Mouse (Mus musculus) forebrain, embryonic 12.5 days (tissue): ENCODE data around the gene S100a7a. TPM values are rescaled to one million over a fixed set of nuclear protein-coding genes. Genes with fewer than 3 reads are reported as not detected.
A peak's percentile ranks its signal among the peaks of the same experiment; 100 is the strongest.

Source experiments
- ATAC-seq: fragments of 200-750 bp; cut with Nextera tagmentation; 2 replicates; pipeline ENCODE4 v1.8.0; 2017; ENCODE audit warnings: moderate TSS enrichment; ENCODE audit not compliant: low FRiP score
- H3K27ac ChIP-seq: fragments of 300-500 bp; sonication (generic); 2 replicates; pipeline ENCODE4 v1.5.1; 2016; ENCODE audit warnings: mild to moderate bottlenecking
- H3K27me3 ChIP-seq: fragments of 300-500 bp; sonication (generic); 2 replicates; pipeline ENCODE4 v1.6.1; 2016; ENCODE audit warnings: mild to moderate bottlenecking
- H3K36me3 ChIP-seq: fragments of 300-500 bp; sonication (generic); replicated peaks from 2 replicates; pipeline ENCODE4 v1.6.1; 2016; ENCODE audit warnings: mild to moderate bottlenecking
- H3K4me1 ChIP-seq: fragments of 300-500 bp; sonication (generic); 2 replicates; pipeline ENCODE4 v1.6.1; 2016
- H3K4me2 ChIP-seq: fragments of 300-500 bp; sonication (generic); 2 replicates; pipeline ENCODE4 v1.6.1; 2016; ENCODE audit warnings: mild to moderate bottlenecking, moderate library complexity
- H3K4me3 ChIP-seq: fragments of 300-500 bp; sonication (generic); replicated peaks from 2 replicates; pipeline ENCODE4 v1.5.1; 2016; ENCODE audit warnings: mild to moderate bottlenecking
- H3K9ac ChIP-seq: fragments of 300-500 bp; sonication (generic); 2 replicates; pipeline ENCODE4 v1.6.1; 2016; ENCODE audit warnings: mild to moderate bottlenecking
- H3K9me3 ChIP-seq: fragments of 300-500 bp; sonication (generic); 2 replicates; pipeline ENCODE4 v1.6.1; 2016
- WGBS: fragments of 180-500 bp; shearing (Covaris S2); methylation state at CpG from one replicate; pipeline ENCODE4 v1.1.7; 2016; 5-methylcytosine and 5-hydroxymethylcytosine counted together
- polyA plus RNA-seq: library from polyadenylated mRNA; unstranded; fragments of >200 nt; fragmentation: Nextera tagmentation; extraction: Ambion mirVana; gene quantifications from 2 replicates; pipeline ENCODE4 v1.2.1, GENCODE M21; 2016

The S100a7a gene
- polyA plus RNA-seq, 1 experiment from 2014 or later, result not detected

DNA sequence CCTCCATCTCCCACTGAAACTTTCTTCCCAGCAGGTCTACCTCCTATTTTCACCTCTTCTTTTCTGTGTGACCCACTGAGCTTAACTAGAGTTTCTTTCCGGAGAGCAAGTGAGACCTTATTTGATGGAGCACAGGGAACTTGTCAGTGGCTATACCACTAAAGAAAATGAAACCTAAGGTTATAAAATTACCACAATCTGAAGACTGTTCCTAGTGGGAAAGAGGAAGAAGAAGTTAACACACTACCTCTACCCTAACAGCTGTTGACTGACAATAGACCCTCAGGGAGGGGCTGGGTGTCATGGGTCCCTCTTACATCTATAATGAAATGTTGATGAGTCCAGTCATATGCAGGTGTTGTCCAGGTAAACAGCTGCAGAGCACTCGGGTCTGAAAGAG lies 21.8 kb upstream of the S100a7a start:
- H3K9me3 ChIP-seq, result no peaks in the 10 kb centered on the region
- 82% methylated on average over 2 of the region's 2 CpGs for WGBS
- H3K4me3 ChIP-seq, result no peak overlapping the region
- H3K27me3 ChIP-seq, result no peaks in the 10 kb centered on the region; the same call in 1 of the 2 replicates
- no peaks in the 10 kb centered on the region for H3K4me1 ChIP-seq
- no peak overlapping the region for H3K4me2 ChIP-seq
- H3K36me3 ChIP-seq, result no peaks in the 10 kb centered on the region
- H3K9ac ChIP-seq, result no peak overlapping the region
- no peak overlapping the region for H3K27ac ChIP-seq
- no peak for ATAC-seq

DNA sequence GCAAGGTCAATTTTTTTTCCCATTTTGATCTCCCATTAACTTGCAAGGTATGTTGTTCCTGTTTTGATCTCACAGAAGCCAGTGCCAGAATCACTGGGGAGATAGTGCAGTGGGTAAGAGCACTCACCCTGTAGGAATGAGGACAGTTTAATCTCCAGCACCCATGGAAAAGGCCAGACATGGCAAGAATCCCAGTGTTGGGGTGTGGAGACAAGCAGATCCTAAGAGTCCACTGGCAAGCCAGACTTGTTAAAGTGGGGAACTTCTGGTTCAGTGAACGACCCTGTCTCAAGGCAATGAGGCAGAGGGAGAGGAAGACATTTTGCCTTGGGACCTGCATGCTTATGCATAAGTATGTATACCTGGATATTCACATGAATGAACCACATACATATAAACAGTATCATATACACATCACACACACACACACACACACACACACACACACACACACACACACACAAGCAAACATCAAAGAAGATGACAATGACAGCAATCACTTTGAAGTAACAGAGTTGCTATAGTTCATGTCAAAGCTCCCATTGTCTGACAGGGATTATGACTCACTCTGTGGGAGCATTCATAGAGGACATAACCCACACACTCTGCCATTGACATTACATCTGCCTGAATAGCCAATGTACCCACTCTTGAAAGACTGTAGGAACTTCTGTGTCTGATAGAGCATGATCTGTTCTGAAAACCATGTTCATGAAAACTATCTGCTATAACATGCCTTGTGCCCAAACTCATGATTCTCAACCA lies 15.1 kb upstream of the S100a7a start:
- Histone ChIP-seq H3K27ac (no peak overlapping the region), H3K4me1 (no peaks in the 10 kb centered on the region), H3K4me3 (no peak overlapping the region), H3K9me3 (no peaks in the 10 kb centered on the region), H3K9ac (no peak overlapping the region), H3K27me3 (no peaks in the 10 kb centered on the region; the same call in 1 of the 2 replicates), H3K4me2 (no peak overlapping the region), H3K36me3 (no peaks in the 10 kb centered on the region)
- no peak for ATAC-seq
- 77% methylated on average over 1 of the region's 1 CpGs for WGBS

DNA sequence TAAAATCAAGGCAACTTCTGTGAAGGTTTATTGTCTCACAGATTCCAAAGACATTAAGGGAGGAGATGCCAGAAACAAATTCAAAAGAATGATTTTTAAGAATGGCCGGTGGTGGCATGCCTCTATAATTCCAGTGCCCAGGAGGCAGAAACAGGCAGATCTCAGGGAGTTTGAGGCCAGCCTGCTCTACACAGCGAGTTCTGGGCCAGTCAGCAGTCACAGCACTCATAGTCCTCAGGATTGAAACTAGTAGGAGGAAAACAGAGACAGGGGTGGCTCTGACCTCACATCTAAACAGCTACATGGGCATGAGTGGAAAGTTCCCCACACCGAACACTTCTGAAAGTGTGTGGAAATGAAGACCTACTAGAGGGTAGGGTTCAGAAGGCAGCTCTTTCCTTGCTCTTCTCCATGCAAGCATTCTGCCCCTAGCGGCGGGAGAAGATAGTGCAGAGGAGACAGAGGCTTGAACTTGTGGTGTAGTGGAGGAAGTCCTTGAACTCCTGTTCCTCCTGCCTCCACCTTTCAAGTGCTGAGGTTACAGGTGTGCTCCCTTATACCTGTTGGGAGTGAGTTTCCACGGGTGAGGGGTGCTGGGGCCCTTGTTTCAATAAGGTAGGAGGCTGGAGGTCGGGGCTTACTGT lies 14.2 kb upstream of the S100a7a start:
- ATAC-seq, result no peak
- H3K27ac ChIP-seq, result no peak overlapping the region
- no peaks in the 10 kb centered on the region for H3K4me1 ChIP-seq
- no peaks in the 10 kb centered on the region; the same call in 1 of the 2 replicates for H3K27me3 ChIP-seq
- no peak overlapping the region for H3K9ac ChIP-seq
- H3K4me2 ChIP-seq, result no peak overlapping the region
- H3K4me3 ChIP-seq, result no peak overlapping the region
- WGBS, result 54% methylated on average over 7 of the region's 7 CpGs
- H3K9me3 ChIP-seq, result no peaks in the 10 kb centered on the region
- no peaks in the 10 kb centered on the region for H3K36me3 ChIP-seq

DNA sequence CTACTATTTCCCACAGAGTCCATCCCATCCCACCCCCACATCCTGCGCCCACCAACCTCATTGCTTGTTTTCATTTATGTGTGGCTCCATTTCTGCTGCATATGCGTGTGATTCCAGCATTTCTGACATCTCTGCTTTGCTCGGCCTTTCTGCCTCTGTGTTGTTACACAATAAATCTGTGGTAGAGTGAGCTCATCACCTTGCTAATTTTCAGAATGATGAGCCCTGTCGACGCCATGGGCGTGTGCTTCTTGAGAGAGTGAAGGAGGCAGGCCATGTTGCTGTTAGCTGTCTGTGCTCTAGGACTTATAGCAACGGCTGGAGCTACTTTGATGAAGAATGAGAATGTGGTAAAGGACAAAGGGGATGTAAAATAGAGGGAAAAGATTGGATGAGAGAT lies 12.8 kb upstream of the S100a7a start:
- Histone ChIP-seq H3K4me2 (no peak overlapping the region), H3K4me1 (no peaks in the 10 kb centered on the region)

DNA sequence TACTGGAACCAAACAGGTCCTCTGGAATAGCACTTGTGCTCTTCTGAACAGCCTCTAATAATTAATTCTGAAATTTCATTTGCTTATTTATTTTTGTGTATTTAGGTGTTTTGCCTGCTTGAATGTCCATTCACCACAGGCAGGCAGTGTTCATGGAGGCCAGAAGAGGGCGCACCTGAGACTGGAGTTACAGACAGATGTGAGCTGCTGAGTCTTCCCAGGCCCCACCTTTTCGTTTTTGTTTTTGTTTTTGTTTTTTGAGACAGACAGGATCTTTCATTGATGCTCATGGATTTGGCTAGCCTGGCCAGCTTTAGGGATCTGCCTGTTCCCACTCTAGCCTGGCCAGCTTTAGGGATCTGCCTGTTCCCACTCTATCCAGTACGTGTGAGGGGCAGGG lies 9.6 kb upstream of the S100a7a start:
- H3K36me3 ChIP-seq, result no peaks in the 10 kb centered on the region
- no peaks in the 10 kb centered on the region for H3K4me1 ChIP-seq
- WGBS, result 49% methylated on average over 3 of the region's 3 CpGs
- no peaks in the 10 kb centered on the region for H3K27me3 ChIP-seq
- H3K9ac ChIP-seq, result no peak overlapping the region
- no peaks in the 10 kb centered on the region for H3K9me3 ChIP-seq
- no peak for ATAC-seq
- no peak overlapping the region for H3K4me2 ChIP-seq
- no peak overlapping the region for H3K4me3 ChIP-seq
- no peak overlapping the region for H3K27ac ChIP-seq

More for the DNA sequence above, 12.8 kb upstream of the S100a7a start:
- no peaks in the 10 kb centered on the region for H3K9me3 ChIP-seq
- H3K27me3 ChIP-seq, result no peaks in the 10 kb centered on the region
- no peak overlapping the region for H3K9ac ChIP-seq
- H3K36me3 ChIP-seq, result no peaks in the 10 kb centered on the region
- H3K27ac ChIP-seq, result no peak overlapping the region
- no peak for ATAC-seq
- H3K4me3 ChIP-seq, result no peak overlapping the region
- WGBS, result 86% methylated on average over 7 of the region's 7 CpGs

DNA sequence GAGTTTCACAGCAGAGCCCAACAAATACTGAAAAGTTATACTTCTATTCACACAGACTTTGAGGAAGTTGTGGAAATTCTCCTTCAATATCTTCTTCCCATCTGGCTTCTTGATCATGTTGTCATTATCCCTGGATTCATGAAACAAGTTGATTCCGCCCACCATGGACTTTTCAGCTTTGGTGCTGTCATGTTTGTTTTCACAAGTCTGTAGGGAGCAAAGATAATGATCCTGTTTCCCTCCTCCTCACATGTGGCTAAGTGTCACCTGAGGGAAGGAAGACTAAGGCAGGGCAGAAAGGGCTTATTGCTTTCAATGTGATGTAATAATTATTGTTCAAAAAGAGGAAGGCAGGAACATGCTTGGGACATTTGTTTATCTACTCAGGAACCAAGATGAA lies 6.5 kb upstream of the S100a7a start:
- Histone ChIP-seq H3K36me3 (no peaks in the 10 kb centered on the region), H3K9me3 (no peaks in the 10 kb centered on the region), H3K27ac (no peak overlapping the region), H3K9ac (no peak overlapping the region), H3K4me2 (no peak overlapping the region), H3K4me1 (no peaks in the 10 kb centered on the region), H3K4me3 (no peak overlapping the region), H3K27me3 (peaks cover 4% of the 10 kb centered on the region; the same call in 1 of the 2 replicates)
- no peak for ATAC-seq
- 93% methylated on average over 1 of the region's 1 CpGs for WGBS

DNA sequence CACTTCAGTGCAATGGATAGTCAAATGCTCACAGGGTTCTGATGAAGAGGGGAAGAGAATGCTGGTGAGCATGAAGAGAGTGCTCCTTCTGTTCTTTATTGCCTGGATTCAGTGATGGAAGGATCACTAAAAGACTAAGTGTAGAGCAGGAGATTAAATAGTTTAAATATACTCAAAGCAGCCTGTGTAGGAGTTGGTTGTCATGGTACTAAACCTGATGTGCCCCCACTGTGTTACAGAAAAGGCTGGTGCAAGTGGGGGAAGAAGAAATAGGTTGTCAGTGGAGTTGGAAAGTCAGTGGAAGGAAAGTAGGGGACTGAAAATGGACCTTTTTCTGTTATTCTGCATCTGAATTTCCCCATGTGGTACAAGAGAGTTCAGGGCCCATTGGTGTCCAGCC lies 4.8 kb upstream of the S100a7a start:
- Histone ChIP-seq H3K4me3 (no peak overlapping the region), H3K9ac (no peak overlapping the region), H3K36me3 (no peaks in the 10 kb centered on the region), H3K27me3 (peaks cover 4% of the 10 kb centered on the region; the same call in 1 of the 2 replicates), H3K27ac (no peak overlapping the region), H3K9me3 (no peaks in the 10 kb centered on the region), H3K4me2 (no peak overlapping the region), H3K4me1 (no peaks in the 10 kb centered on the region)
- ATAC-seq, result no peak

DNA sequence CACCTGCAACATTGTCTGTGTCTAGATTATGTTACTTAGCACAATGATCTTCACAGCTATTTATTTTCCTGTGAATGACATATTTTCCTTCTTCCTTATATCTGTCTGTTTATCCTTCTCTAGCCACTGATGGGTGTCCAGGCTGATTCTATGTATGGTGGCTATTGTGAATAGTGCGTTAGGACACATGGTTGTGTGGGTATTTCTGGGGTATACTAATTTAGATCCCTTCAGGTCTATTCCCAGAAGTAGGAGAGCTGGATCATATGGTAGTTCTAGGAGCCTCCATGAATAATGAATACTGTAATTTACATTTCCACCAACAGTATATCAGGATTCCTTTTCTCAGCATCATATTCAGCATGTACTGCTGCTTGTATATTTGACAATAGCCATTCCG lies 4.0 kb upstream of the S100a7a start:
- Histone ChIP-seq H3K4me3 (no peak overlapping the region), H3K27me3 (peaks cover 4% of the 10 kb centered on the region; the same call in 1 of the 2 replicates), H3K27ac (no peak overlapping the region), H3K9me3 (no peaks in the 10 kb centered on the region), H3K4me1 (no peaks in the 10 kb centered on the region), H3K9ac (no peak overlapping the region), H3K36me3 (no peaks in the 10 kb centered on the region), H3K4me2 (no peak overlapping the region)
- no peak for ATAC-seq
- 94% methylated on average over 2 of the region's 2 CpGs for WGBS

DNA sequence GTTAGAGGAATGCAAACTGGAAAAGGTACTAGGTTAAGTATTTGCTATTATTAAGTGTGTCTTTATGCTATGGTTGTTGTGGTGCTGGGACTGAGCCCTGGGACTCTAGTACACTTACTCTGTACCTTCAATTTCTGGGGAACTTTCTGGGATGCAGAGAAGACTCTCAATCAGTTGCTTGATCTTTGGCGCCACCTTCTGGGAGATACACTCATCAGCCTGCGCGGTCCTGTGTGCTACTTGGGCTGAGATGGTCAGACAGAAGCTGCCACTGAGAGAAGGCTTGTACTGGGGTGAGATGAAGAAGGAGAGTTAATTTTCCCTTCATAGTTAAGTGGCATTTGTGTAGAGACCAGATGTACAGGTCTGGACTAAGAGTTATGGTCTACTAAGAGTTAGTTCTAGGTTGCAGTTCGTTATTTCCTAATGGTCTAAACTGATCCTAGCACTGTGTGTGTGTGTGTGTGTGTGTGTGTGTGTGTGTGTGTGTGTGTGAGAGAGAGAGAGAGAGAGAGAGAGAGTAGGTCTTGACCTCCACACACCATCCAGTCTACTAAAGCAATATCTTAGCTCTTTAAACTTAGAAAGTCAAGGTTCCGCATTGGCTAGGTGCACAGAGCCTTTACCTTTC lies 824 bp upstream of the S100a7a start:
- Histone ChIP-seq H3K9me3 (no peaks in the 10 kb centered on the region), H3K27ac (no peak overlapping the region), H3K9ac (no peak overlapping the region), H3K4me1 (no peaks in the 10 kb centered on the region), H3K36me3 (no peaks in the 10 kb centered on the region), H3K4me2 (no peak overlapping the region), H3K4me3 (no peak overlapping the region), H3K27me3 (peaks cover 4% of the 10 kb centered on the region; the same call in 1 of the 2 replicates)
- 40% methylated on average over 5 of the region's 5 CpGs for WGBS
- peak; percentile 86 for ATAC-seq

DNA sequence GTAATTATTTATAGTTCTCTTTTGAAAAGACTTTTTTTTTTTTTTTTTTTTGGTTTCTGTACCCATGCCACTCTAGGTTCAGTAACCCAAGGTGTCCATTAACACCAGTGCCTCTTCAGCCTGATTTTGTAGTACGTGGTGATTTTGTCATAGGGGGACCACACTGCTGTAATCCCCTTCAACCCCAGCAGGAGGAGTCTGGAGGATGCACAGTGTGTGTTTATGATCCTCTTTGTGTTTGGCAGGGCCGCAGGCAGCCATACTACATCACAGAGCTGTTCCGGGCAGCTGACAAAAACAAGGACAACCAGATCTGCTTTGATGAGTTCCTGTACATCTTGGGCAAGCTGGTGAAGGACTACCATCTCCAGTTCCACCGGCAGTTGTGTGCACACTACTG lies 3.6 kb downstream of the S100a7a start:
- Histone ChIP-seq H3K9ac (no peak overlapping the region), H3K27me3 (no peaks in the 10 kb centered on the region), H3K36me3 (no peaks in the 10 kb centered on the region), H3K27ac (no peak overlapping the region), H3K9me3 (no peaks in the 10 kb centered on the region), H3K4me1 (no peaks in the 10 kb centered on the region), H3K4me3 (no peak overlapping the region), H3K4me2 (no peak overlapping the region)
- 75% methylated on average over 4 of the region's 4 CpGs for WGBS
- no peak for ATAC-seq

DNA sequence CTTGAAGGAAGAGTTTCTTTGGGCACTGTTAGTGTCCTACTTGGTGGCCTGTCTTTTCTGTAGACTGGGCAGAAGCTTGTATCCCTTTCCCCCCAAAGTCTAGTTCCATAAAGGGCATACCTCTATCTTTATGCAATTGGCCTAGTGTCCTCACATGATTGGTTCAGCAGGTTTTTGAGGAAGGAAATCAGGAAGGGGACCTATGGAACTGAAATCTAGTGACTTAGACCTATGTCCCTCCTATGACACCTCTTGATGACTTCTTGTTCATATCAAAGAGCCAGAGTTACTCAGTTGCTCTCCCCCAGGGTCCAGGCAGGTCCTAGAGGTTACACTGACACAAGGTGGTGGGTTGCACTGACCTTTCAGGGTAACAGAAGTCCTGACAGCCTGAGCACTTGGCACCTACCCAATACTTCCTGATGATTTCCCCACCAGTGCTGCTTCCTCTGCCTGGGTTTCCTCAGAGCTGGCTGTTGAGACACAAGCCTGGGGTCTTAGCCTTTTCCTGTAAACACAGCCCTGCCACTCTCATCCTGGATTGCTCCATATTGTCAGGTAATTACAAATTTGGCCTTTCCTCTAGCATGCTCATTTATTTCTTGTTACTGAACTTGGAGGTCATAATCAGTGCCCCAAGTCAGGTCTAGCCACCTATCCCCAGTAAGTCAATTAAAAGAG lies 5.7 kb downstream of the S100a7a start:
- Histone ChIP-seq H3K36me3 (no peaks in the 10 kb centered on the region), H3K9ac (no peak overlapping the region), H3K27ac (no peak overlapping the region), H3K4me1 (no peaks in the 10 kb centered on the region), H3K4me2 (no peak overlapping the region), H3K27me3 (no peaks in the 10 kb centered on the region), H3K4me3 (no peak overlapping the region), H3K9me3 (no peaks in the 10 kb centered on the region)
- ATAC-seq, result no peak

DNA sequence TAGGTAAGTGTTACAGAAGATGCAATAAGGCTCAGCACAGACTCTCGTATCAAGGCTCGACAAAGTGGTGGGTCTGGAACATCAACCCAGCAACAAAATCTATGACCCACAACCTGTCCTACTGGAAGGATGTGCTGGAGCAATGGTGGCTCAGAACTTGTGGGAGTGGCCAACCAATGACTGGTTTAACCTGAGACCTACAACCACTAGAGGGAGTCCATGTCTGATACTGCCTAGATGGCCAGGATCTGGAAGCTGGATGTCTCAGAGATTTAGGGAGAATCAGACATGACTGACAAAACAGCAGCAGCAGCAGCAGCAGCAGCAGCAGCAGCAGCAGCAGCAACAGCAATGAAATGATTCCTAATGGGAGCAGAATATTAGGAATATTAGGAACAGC lies 10.4 kb downstream of the S100a7a start:
- Histone ChIP-seq H3K27me3 (no peaks in the 10 kb centered on the region), H3K27ac (no peak overlapping the region), H3K4me3 (no peak overlapping the region), H3K4me1 (no peaks in the 10 kb centered on the region), H3K9ac (no peak overlapping the region), H3K36me3 (no peaks in the 10 kb centered on the region), H3K4me2 (no peak overlapping the region), H3K9me3 (no peaks in the 10 kb centered on the region)
- WGBS, result 84% methylated on average over 2 of the region's 2 CpGs
- ATAC-seq, result no peak
